Mouse (Mus musculus) erythroid progenitor cell, adult 5-6 weeks (primary cell): Measurements from ENCODE around the gene Ubd. TPM values are rescaled to one million over a fixed set of nuclear protein-coding genes. Genes with fewer than 3 reads are reported as not detected.

ENCODE experiments used
- total RNA-seq, 2 experiments: library from RNA; stranded (forward) in 1 of 2; stranded (reverse) in 1 of 2; fragments of 150-400 nt in 1 of 2; fragments of 186-747, 209-891 nt in 1 of 2; gene quantifications; 2 replicates each; pipeline versions ENCODE4 v1.2.3 to v1.2.4; 2015 to 2017; ENCODE audit warnings: low replicate concordance in 2 of 2

Gene Ubd
- total RNA-seq, 2 experiments from 2014 or later: 4.5 TPM; not detected in 1

Other genes with a start within 250 kb of the Ubd start
- gene Ppp1r11, start 242.2 kb upstream of the Ubd start, total RNA-seq (2015; ENCODE audit: low replicate concordance): 8.6 and 24.3 TPM in 2 replicates
- 2.2 and 10.8 TPM in 2 replicates for gene Ppp1r11, start 242.2 kb upstream of the Ubd start, total RNA-seq (2017; ENCODE audit: low replicate concordance)
- 6.7 and 32.4 TPM in 2 replicates for gene Znrd1, start 235.3 kb upstream of the Ubd start, total RNA-seq (2015; ENCODE audit: low replicate concordance)
- gene Znrd1, start 235.3 kb upstream of the Ubd start, total RNA-seq (2017; ENCODE audit: low replicate concordance): 4.4 TPM in 1 of 2 replicates, not detected in the other
- 9.6 TPM in 1 of 2 replicates, not detected in the other for gene Znrd1as, start 235.3 kb upstream of the Ubd start, total RNA-seq (2015; ENCODE audit: low replicate concordance)
- gene Znrd1as, start 235.3 kb upstream of the Ubd start, total RNA-seq (2017; ENCODE audit: low replicate concordance): 9.8 TPM in 1 of 2 replicates, not detected in the other
- not detected in 2 replicates for gene 2410137M14Rik, start 212.7 kb upstream of the Ubd start, total RNA-seq (2015; ENCODE audit: low replicate concordance)
- not detected in 2 replicates for gene 2410137M14Rik, start 212.7 kb upstream of the Ubd start, total RNA-seq (2017; ENCODE audit: low replicate concordance)
- gene H2-M5, start 204.4 kb upstream of the Ubd start, total RNA-seq (2015; ENCODE audit: low replicate concordance): not detected in 2 replicates
- not detected in 2 replicates for gene H2-M5, start 204.4 kb upstream of the Ubd start, total RNA-seq (2017; ENCODE audit: low replicate concordance)
- not detected in 2 replicates for gene Zfp57, start 192.7 kb upstream of the Ubd start, total RNA-seq (2015; ENCODE audit: low replicate concordance)
- gene Zfp57, start 192.7 kb upstream of the Ubd start, total RNA-seq (2017; ENCODE audit: low replicate concordance): not detected in 2 replicates
- gene Mog, start 170.5 kb upstream of the Ubd start, total RNA-seq (2015; ENCODE audit: low replicate concordance): not detected in 2 replicates
- not detected in 2 replicates for gene Mog, start 170.5 kb upstream of the Ubd start, total RNA-seq (2017; ENCODE audit: low replicate concordance)
- 3.8 and 11.5 TPM in 2 replicates for gene Gabbr1, start 147.9 kb upstream of the Ubd start, total RNA-seq (2015; ENCODE audit: low replicate concordance)
- gene Gabbr1, start 147.9 kb upstream of the Ubd start, total RNA-seq (2017; ENCODE audit: low replicate concordance): 0.51 and 1.5 TPM in 2 replicates
- not detected in 2 replicates for gene Olfr90, start 105.4 kb upstream of the Ubd start, total RNA-seq (2015; ENCODE audit: low replicate concordance)
- not detected in 2 replicates for gene Olfr90, start 105.4 kb upstream of the Ubd start, total RNA-seq (2017; ENCODE audit: low replicate concordance)
- gene Olfr91, start 95.6 kb upstream of the Ubd start, total RNA-seq (2015; ENCODE audit: low replicate concordance): not detected in 2 replicates
- gene Olfr91, start 95.6 kb upstream of the Ubd start, total RNA-seq (2017; ENCODE audit: low replicate concordance): not detected in 2 replicates
- gene Olfr92, start 73.8 kb upstream of the Ubd start, total RNA-seq (2015; ENCODE audit: low replicate concordance): not detected in 2 replicates
- not detected in 2 replicates for gene Olfr92, start 73.8 kb upstream of the Ubd start, total RNA-seq (2017; ENCODE audit: low replicate concordance)
- not detected in 2 replicates for gene Olfr93, start 32.4 kb upstream of the Ubd start, total RNA-seq (2015; ENCODE audit: low replicate concordance)
- gene Olfr93, start 32.4 kb upstream of the Ubd start, total RNA-seq (2017; ENCODE audit: low replicate concordance): not detected in 2 replicates
- not detected in 2 replicates for gene Olfr94, start 7.1 kb downstream of the Ubd start, total RNA-seq (2015; ENCODE audit: low replicate concordance)
- not detected in 2 replicates for gene Olfr94, start 7.1 kb downstream of the Ubd start, total RNA-seq (2017; ENCODE audit: low replicate concordance)
- not detected in 2 replicates for gene Olfr95, start 19.2 kb downstream of the Ubd start, total RNA-seq (2015; ENCODE audit: low replicate concordance)
- not detected in 2 replicates for gene Olfr95, start 19.2 kb downstream of the Ubd start, total RNA-seq (2017; ENCODE audit: low replicate concordance)
- not detected in 2 replicates for gene Olfr96, start 26.3 kb downstream of the Ubd start, total RNA-seq (2015; ENCODE audit: low replicate concordance)
- not detected in 2 replicates for gene Olfr96, start 26.3 kb downstream of the Ubd start, total RNA-seq (2017; ENCODE audit: low replicate concordance)
- gene Olfr97, start 43.4 kb downstream of the Ubd start, total RNA-seq (2015; ENCODE audit: low replicate concordance): not detected in 2 replicates
- gene Olfr97, start 43.4 kb downstream of the Ubd start, total RNA-seq (2017; ENCODE audit: low replicate concordance): not detected in 2 replicates
- not detected in 2 replicates for gene Olfr98, start 69.9 kb downstream of the Ubd start, total RNA-seq (2015; ENCODE audit: low replicate concordance)
- gene Olfr98, start 69.9 kb downstream of the Ubd start, total RNA-seq (2017; ENCODE audit: low replicate concordance): not detected in 2 replicates
- 1.3 TPM in 1 of 2 replicates, not detected in the other for gene H2-M3, start 76.3 kb downstream of the Ubd start, total RNA-seq (2015; ENCODE audit: low replicate concordance)
- gene H2-M3, start 76.3 kb downstream of the Ubd start, total RNA-seq (2017; ENCODE audit: low replicate concordance): 5.3 and 6.8 TPM in 2 replicates
- not detected in 2 replicates for gene Olfr99, start 89.6 kb downstream of the Ubd start, total RNA-seq (2015; ENCODE audit: low replicate concordance)
- gene Olfr99, start 89.6 kb downstream of the Ubd start, total RNA-seq (2017; ENCODE audit: low replicate concordance): not detected in 2 replicates
- not detected in 2 replicates for gene Olfr101, start 110.4 kb downstream of the Ubd start, total RNA-seq (2015; ENCODE audit: low replicate concordance)
- gene Olfr101, start 110.4 kb downstream of the Ubd start, total RNA-seq (2017; ENCODE audit: low replicate concordance): not detected in 2 replicates
- gene Olfr102, start 123.2 kb downstream of the Ubd start, total RNA-seq (2015; ENCODE audit: low replicate concordance): not detected in 2 replicates
- not detected in 2 replicates for gene Olfr102, start 123.2 kb downstream of the Ubd start, total RNA-seq (2017; ENCODE audit: low replicate concordance)
- not detected in 2 replicates for gene Olfr103, start 145.8 kb downstream of the Ubd start, total RNA-seq (2015; ENCODE audit: low replicate concordance)
- gene Olfr103, start 145.8 kb downstream of the Ubd start, total RNA-seq (2017; ENCODE audit: low replicate concordance): not detected in 2 replicates
- gene Olfr104-ps, start 165.7 kb downstream of the Ubd start, total RNA-seq (2015; ENCODE audit: low replicate concordance): not detected in 2 replicates
- gene Olfr104-ps, start 165.7 kb downstream of the Ubd start, total RNA-seq (2017; ENCODE audit: low replicate concordance): not detected in 2 replicates
- not detected in 2 replicates for gene Olfr105-ps, start 185.1 kb downstream of the Ubd start, total RNA-seq (2015; ENCODE audit: low replicate concordance)
- not detected in 2 replicates for gene Olfr105-ps, start 185.1 kb downstream of the Ubd start, total RNA-seq (2017; ENCODE audit: low replicate concordance)
- not detected in 2 replicates for gene Olfr106-ps, start 196.5 kb downstream of the Ubd start, total RNA-seq (2015; ENCODE audit: low replicate concordance)
- not detected in 2 replicates for gene Olfr106-ps, start 196.5 kb downstream of the Ubd start, total RNA-seq (2017; ENCODE audit: low replicate concordance)
- not detected in 2 replicates for gene Olfr107, start 205.3 kb downstream of the Ubd start, total RNA-seq (2015; ENCODE audit: low replicate concordance)
- not detected in 2 replicates for gene Olfr107, start 205.3 kb downstream of the Ubd start, total RNA-seq (2017; ENCODE audit: low replicate concordance)